Mouse (Mus musculus): Measurements from ENCODE around the gene Vti1b.
"Not testable (repeated sequence)": the region's sequence is repeated elsewhere in the genome, so short reads cannot be mapped to it uniquely, and the experiment has no call there.

The Vti1b gene

DNA sequence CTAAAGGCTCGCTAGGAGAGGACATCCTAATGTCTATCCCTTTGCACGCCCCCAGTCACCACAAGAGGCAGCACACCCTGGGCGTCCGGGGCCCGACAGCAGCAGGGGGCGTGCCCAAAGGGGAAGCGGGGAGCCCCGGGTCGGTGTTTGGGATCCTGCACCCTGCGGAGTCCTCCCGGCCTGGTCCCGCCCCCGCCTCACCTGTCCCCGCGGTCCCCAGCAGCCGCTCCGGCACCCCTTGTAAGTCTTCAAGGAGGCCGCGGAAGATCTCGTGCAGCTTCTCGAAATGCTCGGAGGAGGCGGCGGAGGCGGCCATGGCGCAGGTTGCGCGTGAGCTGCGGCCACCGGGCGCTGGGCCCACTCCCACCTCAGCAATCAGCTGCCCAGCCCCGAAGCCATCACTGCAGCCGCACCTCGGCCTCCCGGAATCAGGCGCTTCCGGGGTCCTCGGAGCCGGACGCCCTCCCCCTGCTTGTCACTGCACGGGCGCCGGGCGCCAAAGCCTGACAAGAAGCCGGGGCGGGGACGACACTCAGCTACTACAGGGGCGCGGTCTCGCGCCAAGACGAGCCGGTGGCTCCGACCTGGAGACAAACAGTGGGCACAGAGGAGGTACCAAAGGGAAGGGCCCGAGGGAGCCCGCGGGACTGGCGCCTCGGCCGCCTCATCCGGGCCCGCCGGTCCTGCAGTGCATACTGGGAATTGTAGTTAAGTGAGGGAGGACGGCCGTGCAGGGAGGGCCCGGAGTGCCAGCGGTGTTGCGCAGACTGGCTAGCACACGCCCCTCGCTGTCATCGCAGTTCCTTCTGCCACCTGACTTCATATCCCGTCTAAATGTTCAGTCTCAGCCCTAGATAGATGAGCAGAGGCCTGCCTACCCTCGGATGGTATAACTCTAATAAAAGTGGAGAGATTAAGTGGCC lies at the start of gene Vti1b:
Gene Vti1b (minus strand): TSS at position 649 of the 923 bp plus-strand sequence.
- peak; percentile 91 for DNase-seq

DNA sequence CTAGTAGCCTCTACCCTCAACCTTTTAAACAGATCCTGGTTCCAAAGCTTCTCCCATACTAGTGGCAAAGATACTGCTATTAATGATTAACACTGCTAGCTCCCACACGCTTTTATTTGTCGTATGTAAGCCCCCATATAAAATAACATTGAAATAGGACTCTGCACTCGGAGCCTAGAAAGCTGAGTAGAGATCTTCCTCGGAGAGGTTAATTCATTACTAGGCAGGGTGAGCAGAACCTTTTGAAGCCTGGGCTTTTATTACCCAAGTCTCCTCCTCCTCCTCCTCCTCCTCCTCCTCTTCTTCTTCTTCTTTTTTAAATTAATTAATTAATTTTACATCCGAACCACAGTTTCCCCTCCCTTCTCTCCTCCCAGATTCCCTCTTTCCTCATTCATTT lies 45.0 kb upstream of the Vti1b start:
- no peak for DNase-seq

DNA sequence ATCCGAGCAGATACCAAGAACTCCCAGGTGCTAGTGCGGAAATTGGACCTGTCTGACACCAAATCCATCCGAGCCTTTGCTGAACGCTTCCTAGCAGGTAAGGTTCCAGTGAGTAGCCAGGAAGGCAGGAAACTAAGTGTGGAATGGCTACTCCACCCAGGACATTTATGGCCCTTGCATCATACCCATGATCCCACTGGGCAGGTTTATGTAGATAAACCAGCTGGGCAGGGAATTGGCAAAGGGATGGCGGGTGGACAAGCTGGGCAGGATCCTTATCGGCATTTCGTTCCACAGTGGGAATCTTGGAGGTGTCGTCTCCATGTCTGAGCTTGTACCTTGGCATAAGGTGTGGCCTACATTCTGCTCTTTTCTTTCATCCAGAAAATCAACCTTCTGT lies 39.0 kb upstream of the Vti1b start:
- no peak for DNase-seq

DNA sequence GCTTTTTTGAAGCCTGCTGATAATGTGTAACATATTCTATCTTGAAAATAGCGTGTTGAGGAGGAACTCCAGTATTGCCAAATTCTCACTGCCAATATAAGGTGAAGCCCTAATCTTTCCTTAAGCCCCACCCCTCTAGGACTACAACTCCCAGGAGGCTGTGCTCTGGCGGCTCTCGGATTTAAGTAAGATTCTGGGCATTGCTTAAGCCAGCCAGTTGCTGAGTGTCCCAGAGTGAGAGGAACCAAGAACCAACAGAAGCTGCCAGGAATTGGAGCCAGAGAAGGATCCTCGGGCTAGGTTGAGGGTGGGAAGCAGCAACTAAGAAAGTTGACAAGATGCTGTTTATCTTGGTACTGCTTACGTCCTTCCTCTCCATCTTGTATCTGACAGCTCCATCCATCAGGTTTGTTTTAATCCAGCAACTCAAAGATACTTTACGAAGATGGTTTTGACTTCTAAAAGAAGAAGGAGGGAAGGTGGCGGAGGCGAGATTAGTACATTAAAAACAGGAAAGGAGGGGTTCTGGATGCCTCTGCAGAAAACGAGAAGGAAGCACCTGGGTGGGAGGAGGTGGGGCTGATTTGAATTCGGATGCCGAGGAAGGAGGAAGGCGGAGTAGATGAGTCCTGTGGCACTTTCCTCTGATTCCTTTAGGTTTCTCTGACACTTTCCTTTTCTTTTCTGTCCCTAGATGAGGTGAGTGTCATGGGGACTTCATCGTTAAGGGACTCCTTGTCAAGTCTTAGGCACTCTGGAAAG lies 36.4 kb upstream of the Vti1b start, which contains the start of gene Rdh12:
Gene Rdh12 (plus strand): TSS at position 212 of the 762 bp plus-strand sequence.
- peak; percentile 68 for DNase-seq

DNA sequence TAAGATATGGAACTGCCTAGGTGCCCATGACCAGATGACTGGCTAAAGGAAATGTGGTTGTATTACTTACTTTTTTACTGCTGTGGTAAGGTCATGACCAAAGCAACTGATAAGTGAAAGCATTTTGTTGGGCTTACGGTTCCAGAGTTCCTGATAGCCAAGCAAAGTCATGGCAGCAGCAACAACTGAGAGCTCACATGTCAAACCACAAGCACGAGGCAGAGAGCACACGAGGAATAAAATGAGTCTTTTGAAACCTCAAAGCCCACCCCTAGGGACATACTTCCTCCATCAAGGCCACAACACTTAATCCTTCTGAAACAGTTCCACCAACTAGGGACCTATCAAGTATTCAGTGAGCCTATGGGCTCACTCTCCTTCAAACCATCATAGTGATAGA lies 29.4 kb upstream of the Vti1b start:
- DNase-seq: no peak

DNA sequence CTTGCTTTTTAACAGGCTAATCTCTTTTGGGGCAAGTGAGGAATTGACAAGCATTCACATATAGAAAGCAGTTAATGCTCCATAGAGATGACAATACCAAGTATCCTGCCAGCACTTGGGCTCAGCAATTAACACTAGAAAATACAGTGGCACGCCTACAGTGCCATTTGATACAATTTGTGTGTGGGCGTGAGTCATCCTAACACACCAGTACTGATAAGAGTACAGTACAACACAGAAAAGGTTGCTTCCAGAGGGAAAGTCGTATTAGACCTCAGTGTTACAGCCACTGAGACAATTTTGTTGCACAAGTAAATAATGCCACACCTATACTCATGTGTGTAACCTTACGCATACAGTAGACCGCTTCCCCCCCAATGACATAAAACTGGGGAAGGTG lies 24.6 kb upstream of the Vti1b start:
- DNase-seq: no peak

DNA sequence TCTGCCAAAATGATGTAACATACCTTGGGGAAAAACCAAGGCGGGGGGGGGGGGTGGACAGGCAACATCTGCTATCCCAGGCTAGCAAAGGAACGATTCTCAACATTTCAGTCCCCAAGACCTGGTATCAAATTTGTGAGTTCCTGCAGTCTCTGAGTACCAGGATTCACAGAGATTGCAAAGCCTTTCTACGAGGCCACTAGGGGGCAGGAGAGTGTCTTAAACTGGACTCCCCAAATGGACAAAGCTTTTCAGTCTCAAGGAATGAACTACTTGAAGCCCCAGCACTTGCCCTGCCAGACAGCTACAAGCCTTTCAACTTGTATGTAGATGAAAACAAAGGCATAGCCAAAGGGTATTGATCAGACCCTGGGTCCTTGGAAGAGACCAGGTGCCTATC lies 21.0 kb upstream of the Vti1b start:
- peak; percentile 80 for DNase-seq

DNA sequence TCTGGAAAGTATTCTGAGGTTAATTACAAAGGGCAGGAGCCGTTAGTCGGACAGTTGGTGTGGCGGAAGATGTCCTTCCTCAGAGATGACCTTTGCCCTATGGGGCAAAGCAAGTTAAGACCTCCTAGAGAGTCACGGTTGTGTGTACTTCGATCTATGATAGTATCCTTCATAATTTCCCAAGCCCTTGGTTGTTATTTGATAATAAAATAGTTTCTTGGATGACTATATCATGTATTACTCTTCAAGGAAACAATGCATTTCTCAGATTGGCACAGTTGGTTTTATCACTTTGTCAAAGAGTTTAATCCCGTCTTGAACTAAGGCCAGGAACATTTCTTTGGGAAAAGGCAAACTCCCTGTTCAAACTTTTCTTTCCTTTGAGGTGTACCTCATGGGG lies 19.7 kb upstream of the Vti1b start, which contains the start of gene Rdh11:
Gene Rdh11 (minus strand): TSS at position 101 of the 400 bp plus-strand sequence.
- no peak for DNase-seq

DNA sequence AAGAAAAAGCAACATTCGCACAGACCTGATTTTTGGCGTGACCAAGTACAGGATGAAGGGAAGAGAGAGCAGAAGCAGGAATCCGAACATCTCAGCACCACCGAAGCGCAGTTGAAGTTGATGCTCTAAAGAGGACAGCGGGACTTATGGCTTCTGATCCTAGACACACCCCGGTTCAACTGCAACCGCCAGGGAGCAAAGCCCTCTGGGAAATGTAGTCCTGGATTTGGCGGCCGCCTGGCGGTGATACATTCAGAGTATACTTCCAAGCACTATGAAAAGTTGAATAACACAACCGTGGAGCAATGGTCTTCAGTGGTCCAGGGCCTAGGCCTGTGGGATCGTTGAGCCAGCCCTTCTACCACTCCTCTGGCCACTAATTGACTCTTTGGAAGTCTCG lies 19.2 kb upstream of the Vti1b start:
- peak; percentile 92 for DNase-seq

DNA sequence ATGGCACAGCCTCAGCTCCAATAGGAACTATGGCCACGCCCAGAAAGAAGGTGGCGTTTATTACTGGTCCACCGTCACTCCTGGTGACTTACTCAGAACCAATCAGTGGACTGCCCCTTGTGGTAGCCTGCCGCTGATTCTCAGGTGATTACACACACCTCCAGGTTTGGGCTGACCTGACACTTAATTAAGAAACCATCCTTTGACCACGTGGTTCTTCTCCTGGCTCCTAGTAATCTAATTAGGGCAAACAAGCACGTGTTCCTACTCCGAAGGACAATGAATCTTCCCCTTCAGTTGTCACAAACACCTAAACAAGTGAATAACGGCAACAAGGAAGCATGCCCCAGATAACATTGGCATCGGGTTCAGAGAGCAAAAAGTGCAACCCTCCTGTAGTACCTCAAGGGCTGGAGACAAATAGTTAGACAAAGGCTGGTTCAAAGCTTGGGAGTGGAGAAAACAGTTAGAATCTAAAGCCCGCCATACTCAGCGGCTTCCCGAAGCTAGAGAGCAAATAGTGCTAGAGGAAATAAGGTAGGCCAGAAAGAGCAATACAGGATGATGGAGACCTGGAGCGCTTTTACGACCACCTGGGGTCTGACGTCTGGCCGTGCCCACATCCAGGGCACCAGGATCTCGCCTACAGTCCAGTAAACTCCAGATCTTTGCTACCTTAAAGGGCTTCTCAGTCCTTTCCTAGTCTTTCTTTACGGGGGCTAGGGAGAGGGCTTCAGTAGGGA lies 18.6 kb upstream of the Vti1b start:
- DNase-seq: peak; percentile 88

DNA sequence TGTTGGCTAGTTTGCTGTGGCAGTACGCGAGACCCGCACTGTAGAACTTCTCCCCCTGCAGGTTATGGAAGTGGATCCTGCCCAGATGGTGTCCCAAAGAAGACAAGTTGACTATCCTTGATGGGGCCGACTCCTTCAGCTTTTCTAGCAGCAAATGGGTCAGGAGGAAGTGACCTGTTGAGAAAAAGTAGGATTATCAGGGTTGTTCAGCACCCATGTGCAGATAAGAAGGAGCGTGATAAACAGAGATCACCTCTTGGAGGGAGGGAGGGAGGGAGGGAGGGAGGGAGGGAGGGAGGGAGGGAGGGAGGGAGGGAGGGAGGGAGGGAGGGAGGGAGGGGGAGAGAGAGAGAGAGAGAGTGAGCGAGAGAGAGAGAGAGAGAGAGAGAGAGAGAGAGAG lies 12.7 kb upstream of the Vti1b start:
- DNase-seq: not testable (repeated sequence)

DNA sequence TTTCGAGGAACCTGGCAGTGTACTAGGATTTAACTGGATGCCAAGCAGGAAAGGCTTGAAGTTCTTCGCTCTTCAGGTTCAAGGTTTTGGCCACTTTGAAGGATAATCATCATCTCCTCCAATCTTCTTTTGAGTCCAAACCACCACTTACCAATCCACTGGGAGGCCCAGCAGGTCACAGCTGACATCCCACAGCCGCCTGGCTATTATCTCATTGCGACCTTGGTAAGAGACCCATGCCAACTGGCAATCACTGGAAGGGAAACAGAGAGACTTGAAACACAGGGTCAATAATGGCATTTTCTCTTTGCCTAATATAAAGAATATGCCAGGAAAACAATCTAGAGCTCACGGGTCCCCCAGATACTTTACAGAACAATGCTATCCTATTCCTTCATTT lies 3.5 kb upstream of the Vti1b start:
- no peak for DNase-seq

DNA sequence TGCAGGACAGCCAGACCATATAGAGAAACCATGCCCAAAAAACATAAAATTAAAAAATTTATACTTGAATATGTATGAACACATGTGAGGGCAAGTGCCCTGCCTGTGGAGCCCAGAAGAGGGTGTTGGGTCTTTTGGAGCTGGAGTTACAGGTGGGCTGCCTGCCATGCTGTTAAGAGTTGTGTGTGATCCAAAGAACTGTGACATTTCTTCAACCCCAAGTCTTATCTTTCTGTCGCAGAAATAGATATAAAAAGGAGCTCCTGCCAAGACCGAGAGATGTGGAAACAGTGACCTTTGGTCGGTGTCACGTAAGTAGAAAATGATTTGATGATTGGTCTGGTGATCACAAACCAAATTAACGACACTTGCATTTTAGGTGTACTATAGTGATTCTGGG lies 1.3 kb upstream of the Vti1b start:
- no peak for DNase-seq

DNA sequence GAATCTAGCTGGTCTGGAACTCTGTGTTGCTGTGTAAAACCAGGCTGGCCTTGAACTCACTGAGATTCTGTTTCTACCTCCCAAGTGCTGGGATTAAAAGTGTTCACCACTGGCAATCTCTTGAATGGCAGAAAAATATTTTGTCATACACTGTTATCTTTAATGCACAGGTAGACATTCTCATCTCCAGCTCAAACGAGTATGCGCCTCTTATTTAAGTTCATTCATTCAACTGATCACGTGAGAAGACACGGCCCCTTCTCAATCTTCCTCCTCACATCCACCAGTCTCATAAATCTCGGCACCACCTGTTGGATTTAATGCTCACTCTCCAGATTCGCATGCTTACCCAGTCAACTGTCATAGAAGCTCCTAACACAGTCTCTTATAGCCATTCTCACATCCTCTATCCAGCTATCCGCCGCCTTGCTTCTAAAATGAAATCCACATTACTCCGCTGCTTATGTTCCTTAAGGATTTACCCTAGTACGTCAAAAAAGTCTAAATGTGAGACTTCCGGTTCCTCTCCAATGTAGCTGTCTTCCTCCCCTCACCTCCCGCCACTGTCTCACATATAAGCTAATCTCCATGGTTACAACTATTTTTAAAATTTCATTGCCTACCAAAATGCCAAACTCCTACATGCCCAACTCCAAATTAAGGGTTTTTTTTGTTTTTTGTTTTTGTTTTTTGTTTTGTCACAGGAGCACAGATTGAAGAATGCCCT lies 1.0 kb downstream of the Vti1b start:
- peak; percentile 5 for DNase-seq

DNA sequence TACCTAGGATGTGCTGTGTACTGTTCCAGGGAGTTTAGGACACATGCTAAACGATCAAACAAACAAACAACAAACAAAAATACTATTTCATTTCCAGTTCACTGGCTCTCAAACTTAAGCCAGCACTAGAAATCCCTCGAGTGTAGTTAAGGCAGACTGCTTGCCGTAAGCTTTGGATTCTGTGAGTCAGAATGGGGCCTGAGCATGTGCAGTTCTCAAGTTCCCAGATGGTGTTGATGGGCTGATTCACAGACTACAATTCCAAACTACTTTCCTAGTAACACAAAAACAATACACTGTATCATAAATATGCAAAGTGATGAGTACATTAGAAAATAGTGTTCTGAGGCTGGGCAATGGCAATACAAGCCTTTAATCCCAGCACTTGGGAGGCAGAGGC lies 2.0 kb downstream of the Vti1b start:
- no peak for DNase-seq

DNA sequence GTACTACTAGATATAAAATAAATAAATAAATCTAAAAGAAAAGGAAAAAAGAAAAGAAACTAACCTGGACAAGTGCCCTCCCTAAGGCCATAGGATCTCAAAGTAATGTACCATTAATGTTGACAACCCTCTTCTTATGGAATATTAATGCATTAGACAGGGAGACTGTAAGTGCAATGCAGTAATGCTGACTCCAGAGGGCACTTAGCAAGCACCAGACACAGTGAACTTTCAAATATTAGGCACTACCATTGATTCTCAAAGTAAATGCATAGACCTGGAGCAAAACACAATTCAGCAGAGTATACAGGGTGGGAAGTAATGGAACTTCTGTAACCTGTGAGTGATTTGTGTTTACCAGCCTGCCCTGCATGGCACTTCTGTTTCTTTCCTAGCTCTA lies 3.3 kb downstream of the Vti1b start:
- no peak for DNase-seq

DNA sequence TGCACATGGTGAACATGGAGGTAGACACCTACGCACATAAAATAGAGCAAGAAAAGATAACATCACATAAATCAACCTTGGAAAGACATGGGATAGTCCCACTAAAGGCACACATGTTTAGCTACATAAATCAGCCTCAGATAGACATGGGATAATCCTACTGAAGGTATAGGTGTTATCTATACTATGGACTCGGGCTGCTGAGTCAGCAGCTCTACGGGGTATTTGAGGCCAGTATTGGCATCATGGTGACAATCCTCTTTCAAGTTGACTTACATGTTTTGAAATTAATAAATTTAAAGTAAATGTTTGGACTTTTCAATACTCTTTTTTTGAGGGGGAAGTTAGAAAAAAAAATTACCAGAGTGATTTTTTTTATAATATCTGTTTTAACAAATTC lies 9.6 kb downstream of the Vti1b start:
- no peak for DNase-seq

DNA sequence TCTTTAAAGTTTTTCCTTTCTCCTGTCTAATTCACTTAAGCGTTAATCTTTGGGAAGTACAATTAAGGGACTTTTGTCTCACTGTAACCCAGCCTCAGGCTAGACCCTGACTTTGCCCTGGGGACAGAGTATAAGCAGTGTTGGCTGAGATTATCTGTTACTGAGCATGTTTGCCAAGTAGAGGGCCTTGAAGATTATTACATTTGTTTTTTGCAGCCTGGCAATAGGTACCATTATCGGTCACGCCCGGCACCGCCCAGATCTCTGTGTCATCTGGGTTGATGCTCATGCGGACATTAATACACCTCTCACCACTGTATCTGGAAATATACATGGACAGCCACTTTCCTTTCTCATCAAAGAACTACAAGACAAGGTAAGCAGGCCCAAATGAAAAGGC lies 22.8 kb downstream of the Vti1b start:
- no peak for DNase-seq

DNA sequence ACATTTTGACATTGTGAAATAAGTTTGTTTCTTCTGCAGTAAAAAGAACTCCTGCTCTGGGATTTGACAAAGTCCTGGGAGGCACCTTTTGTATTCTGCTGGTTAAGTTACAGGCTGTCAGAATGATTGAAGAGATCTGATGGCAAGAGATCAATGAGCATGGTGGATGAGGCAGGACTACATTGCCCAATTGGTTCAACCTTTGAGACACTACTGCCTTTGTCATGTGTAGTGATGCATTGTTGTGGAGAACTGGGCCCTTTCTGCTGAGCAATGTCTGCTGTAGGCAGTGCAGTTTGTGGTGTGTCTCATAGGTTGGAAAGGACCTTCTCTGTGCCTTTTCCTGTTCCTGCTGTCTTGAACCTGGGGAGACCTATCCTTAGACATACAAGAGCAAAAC lies 31.1 kb downstream of the Vti1b start:
- DNase-seq: no peak

DNA sequence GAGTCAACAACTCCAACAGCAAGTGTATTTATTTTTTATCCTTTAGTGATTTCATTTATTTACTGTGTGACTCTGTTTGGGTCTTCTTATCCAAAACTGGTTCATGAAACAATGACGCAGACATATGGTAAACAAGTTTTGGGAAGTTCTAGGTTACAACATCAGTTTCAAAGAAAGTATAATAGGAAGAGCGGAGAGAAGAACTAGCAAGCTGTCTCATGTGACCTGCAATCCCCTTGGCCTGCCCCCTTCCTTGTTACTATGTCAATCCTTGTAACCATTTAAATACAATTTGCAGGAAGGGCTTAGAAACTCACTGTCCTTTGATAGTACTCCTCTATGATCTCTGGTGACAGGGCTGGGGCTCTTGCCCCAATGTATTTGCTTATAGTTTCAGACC lies 31.7 kb downstream of the Vti1b start:
- no peak for DNase-seq

DNA sequence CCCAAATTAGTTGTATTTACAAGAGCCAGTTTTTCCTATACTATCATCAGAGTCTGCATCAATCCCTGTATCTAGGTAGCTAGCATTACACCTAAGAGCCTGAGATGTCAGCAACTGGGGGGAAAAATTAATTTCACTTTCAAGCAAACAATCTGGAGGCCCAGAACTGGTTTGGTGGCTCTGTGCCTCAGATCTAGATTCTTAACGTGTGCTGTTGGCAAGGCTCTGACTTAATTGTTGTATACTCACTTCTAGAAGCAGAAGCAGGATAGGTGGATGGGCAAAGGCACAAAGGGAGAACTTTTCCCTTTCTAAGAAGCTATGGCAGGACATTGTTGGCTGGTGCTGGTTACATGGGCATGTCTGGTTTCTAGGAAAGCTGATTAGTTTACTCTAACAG lies 33.0 kb downstream of the Vti1b start:
- no peak for DNase-seq

DNA sequence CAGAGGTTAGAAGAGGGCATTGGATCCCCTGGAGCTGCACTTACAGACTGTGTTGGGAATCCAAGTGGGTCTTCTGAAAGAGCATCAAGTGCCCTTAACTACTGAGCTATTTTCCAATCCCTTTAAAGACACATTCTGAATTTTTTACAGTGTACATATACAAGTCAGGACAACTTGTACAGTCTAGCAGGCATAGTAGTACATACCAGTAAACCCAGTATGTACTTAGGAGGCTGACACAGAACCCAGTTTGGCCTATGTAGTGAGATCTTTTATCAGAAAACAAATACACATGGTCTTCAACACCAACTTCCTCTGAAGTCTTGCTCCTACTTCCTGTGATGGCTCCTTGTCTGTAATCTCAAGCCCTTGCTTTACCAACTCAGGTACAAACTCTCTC lies 33.5 kb downstream of the Vti1b start:
- no peak for DNase-seq

DNA sequence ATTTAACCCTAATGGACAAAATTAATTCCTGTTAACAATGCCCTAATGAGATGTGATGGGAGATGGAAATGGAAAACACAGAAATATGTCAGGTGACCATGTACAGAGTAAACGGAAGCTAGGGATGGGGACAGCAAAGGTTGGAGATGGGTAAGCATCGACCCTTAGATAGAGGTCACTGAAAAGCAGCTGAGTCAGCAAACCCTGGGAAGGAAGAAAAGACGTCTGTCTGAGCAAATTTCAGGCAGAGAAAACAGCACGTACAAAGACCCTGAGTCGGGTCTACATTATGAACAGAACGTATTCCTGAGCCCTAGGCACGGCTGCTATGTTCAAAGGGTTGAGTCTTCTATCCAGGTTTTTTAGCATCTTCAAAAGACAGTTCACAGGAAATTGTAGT lies 35.5 kb downstream of the Vti1b start:
- no peak for DNase-seq
